Mouse (Mus musculus): Measurements from ENCODE around the gene Tmem175. TPM values are rescaled to one million over a fixed set of nuclear protein-coding genes. Genes with fewer than 3 reads are reported as not detected.

Gene Tmem175
- total and polyA plus RNA-seq, 3 experiments = 20.3 to 25.4 (median 21.4) TPM

DNA sequence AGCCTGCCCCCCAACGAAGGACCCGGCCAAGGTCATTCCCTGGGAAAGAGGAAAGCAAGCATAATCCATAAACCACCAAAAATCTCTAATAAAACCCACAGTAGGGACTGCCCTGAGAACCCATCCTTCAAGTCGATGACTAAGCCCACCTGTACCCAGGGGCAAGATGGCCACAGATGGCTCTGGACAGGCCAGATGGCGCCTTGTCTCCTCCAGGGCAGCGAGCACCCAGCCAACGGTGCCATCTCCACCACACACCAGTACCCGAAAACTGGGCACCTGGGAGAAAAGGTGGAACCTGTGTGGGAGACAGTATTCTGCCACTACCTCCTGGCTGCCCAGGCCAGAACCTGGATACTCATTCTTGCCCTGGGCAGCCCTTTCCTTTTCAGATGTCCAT is 20.8 kb downstream of the Tmem175 start:
- Histone ChIP-seq H3K36me3 (replicated peaks in 1 of 2; ENCODE audit: control insufficient read depth in 1 of 2, insufficient read depth in 1 of 2, low read length in 1 of 2) (peaks cover 72 to 100% of the 10 kb centered on the region in 2 experiments), H3K9me3 (replicated peaks; ENCODE audit: low read length) (no peaks in the 10 kb centered on the region), H3K27me3 (replicated peaks) (no peaks in the 10 kb centered on the region), H3K27ac (ENCODE audit: insufficient read depth, low read depth) (no peak overlapping the region), H3K9ac (ENCODE audit: insufficient read depth, low read depth) (no peak overlapping the region), H3K4me1 (ENCODE audit: control insufficient read depth in 1 of 2, insufficient read depth in 2 of 2) (no peaks in the 10 kb centered on the region), H3K4me3 (replicated peaks in 1 of 3; ENCODE audit: low read depth in 2 of 3, low read length in 2 of 3, poor library complexity in 1 of 3) (no peak overlapping the region), H3K4me2 (ENCODE audit: insufficient read depth, low read depth, poor library complexity, severe bottlenecking) (no peak overlapping the region), H3K79me2 (replicated peaks; ENCODE audit: control insufficient read depth, extremely low read depth, insufficient read depth, poor library complexity, severe bottlenecking) (no peaks in the 10 kb centered on the region)
- no peak for DNase-seq (ENCODE audit: extremely low read depth)
- TF ChIP-seq MEF2A (IDR thresholded peaks at IDR 0.05; ENCODE audit: borderline replicate concordance, low read depth, low read length) (no peak), USF1 (IDR thresholded peaks at IDR 0.05; ENCODE audit: low read depth, low read length) (no peak), POLR2AphosphoS2 (IDR thresholded peaks at IDR 0.05; ENCODE audit: low read depth, low read length) (no peak), JUN (IDR thresholded peaks at IDR 0.05; ENCODE audit: insufficient read depth, low read depth, low read length) (no peak), HCFC1 (IDR thresholded peaks at IDR 0.05; ENCODE audit: low read depth, low read length) (no peak), CHD2 (IDR thresholded peaks at IDR 0.05; ENCODE audit: low read length) (no peak), KAT2A (IDR thresholded peaks at IDR 0.05; ENCODE audit: insufficient replicate concordance, low read length) (no peak), BHLHE40 (IDR thresholded peaks at IDR 0.05; ENCODE audit: low read depth, low read length) (no peak)
- in situ Hi-C loops (cut with MboI; ENCODE audit: low pct_ligation_motif_present, low pct_unique_long_range_greater_than_20kb, low sequenced_read_pairs) = loop anchor here (25.0 kb wide), 1 partner anchor 213 kb away; the partner anchor contains the start of genes Atp5k and Mfsd7a
- dilution Hi-C loops (cut with MboI; ENCODE audit: extremely low pct_ligation_motif_present, extremely low pct_unique_long_range_greater_than_20kb, low sequenced_read_pairs) = no loop called here

DNA sequence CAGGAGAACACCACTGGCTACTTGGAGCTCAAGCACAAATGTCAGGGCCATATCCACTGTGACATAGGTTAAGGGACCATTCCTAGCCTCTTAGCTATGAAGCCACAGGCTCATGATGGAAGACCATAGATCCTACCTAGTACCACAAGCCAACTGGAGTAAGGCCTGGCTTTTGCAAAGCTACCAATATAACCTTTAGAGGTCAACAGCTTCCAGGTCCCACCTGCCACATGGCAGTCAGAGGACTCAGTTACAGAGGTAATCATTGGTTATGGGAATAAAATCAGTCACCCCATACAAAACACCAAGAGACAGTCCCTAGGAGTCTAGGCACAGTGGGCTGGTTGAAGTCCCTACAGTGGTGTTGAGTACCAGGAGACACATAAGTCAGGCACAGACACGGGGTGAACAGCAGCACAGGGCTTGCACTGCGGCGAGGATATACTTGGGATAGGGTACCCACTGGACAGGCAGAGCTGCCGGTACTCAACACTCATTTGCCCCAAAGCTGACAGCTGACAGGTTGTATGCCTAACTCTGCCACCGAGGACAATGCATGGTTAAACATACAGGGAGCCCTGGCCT is 21.7 kb downstream of the Tmem175 start:
- dilution Hi-C loops (cut with MboI; ENCODE audit: extremely low pct_ligation_motif_present, extremely low pct_unique_long_range_greater_than_20kb, low sequenced_read_pairs) = no loop called here
- Histone ChIP-seq H3K9me3 (replicated peaks; ENCODE audit: low read length) (no peaks in the 10 kb centered on the region), H3K79me2 (replicated peaks; ENCODE audit: control insufficient read depth, extremely low read depth, insufficient read depth, poor library complexity, severe bottlenecking) (no peaks in the 10 kb centered on the region)

More for the DNA sequence above, 21.7 kb downstream of the Tmem175 start:
- in situ Hi-C loops (cut with MboI; ENCODE audit: low pct_ligation_motif_present, low pct_unique_long_range_greater_than_20kb, low sequenced_read_pairs) = loop anchor here (25.0 kb wide), 1 partner anchor 214 kb away; the partner anchor contains the start of genes Atp5k and Mfsd7a
- Histone ChIP-seq H3K27me3 (replicated peaks) (no peaks in the 10 kb centered on the region), H3K4me2 (ENCODE audit: insufficient read depth, low read depth, poor library complexity, severe bottlenecking) (no peak overlapping the region), H3K9ac (ENCODE audit: insufficient read depth, low read depth) (no peak overlapping the region), H3K4me1 (ENCODE audit: control insufficient read depth in 1 of 2, insufficient read depth in 2 of 2) (no peaks in the 10 kb centered on the region), H3K36me3 (replicated peaks in 1 of 2; ENCODE audit: control insufficient read depth in 1 of 2, insufficient read depth in 1 of 2, low read length in 1 of 2) (peaks cover 73 to 100% of the 10 kb centered on the region in 2 experiments), H3K4me3 (replicated peaks in 1 of 3; ENCODE audit: low read depth in 2 of 3, low read length in 2 of 3, poor library complexity in 1 of 3) (no peak overlapping the region), H3K27ac (ENCODE audit: insufficient read depth, low read depth) (no peak overlapping the region)
- TF ChIP-seq CTCF (conservative IDR thresholded peaks at IDR 0.05 in 1 of 2, IDR thresholded peaks at IDR 0.05 in 1 of 2; ENCODE audit: low read depth in 2 of 2, low read length in 2 of 2) (no peak), ETS1 (conservative IDR thresholded peaks at IDR 0.05; ENCODE audit: low read depth, low read length) (no peak), POLR2A (IDR thresholded peaks at IDR 0.05; ENCODE audit: low read depth, low read length) (no peak), ZMIZ1 (IDR thresholded peaks at IDR 0.05; ENCODE audit: low read depth, low read length) (no peak), E2F4 (IDR thresholded peaks at IDR 0.05; ENCODE audit: insufficient replicate concordance, low read depth, low read length) (no peak), KAT2A (IDR thresholded peaks at IDR 0.05; ENCODE audit: insufficient replicate concordance, low read length) (no peak), CHD1 (IDR thresholded peaks at IDR 0.05; ENCODE audit: low read depth, low read length) (no peak), ZC3H11A (IDR thresholded peaks at IDR 0.05; ENCODE audit: low read depth, low read length) (no peak), RAD21 (IDR thresholded peaks at IDR 0.05; ENCODE audit: low read depth, low read length) (no peak), POLR2AphosphoS2 (IDR thresholded peaks at IDR 0.05; ENCODE audit: low read depth, low read length) (no peak), MAX (IDR thresholded peaks at IDR 0.05; ENCODE audit: low read length) (no peak), EP300 (IDR thresholded peaks at IDR 0.05; ENCODE audit: low read length) (no peak), NELFE (IDR thresholded peaks at IDR 0.05; ENCODE audit: low read depth, low read length) (no peak), USF1 (IDR thresholded peaks at IDR 0.05; ENCODE audit: low read depth, low read length) (no peak)
- DNase-seq (ENCODE audit: extremely low read depth) = no peak

All from CH12.LX (cell line).